In the genomic region with DNA sequence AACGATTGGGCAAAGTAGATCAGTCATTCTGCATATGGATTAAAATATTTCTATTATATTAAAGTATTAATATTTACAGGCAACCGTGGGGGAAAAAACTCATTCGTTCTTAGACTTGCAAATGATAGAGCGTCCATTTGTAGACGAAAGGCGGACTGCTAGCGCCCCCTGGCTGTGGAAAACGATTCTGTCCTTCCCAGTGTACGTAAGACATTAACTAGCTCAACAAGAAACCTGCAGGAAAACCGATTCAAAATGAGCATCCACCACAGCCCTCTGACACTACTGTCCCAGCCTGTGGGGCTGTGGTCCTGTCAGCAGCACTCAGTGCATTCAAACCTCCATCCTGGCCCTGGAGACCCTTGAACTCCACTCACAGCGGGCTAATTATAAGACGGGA, we compare ENCODE assay signal across 7 mouse cellular contexts. TPM values are rescaled to one million over a fixed set of nuclear protein-coding genes. Genes with fewer than 3 reads are reported as not detected.
DNase-seq lines count a peak whose midpoint lies in the region; TF ChIP-seq lines count a peak whose summit lies in the region.

No protein-coding gene starts in this region.

- peak; percentile 44 for DNase-seq in T-cell, adult 2 months (ENCODE audit: low spot score)
- peak; percentile 56 to 78 for DNase-seq in cerebellum, adult 2 months
- peak; percentile 69 to 87 for DNase-seq in frontal cortex, postnatal 10 days (ENCODE audit: low spot score in 2 of 2)
- DNase-seq in hindlimb bud, embryonic 11.5 days (ENCODE audit: extremely low spot score, low read depth, low spot score) = peak; percentile 62
- DNase-seq in left cerebral cortex, postnatal 36 days (ENCODE audit: low spot score in 2 of 2) = peak; percentile 75 to 88
- DNase-seq in spleen, postnatal 4 days (ENCODE audit: low spot score in 2 of 2) = peak; percentile 69 to 90

- no peak for TF ChIP-seq POLR2A in cerebellum, adult 2 months (IDR thresholded peaks at IDR 0.05; ENCODE audit: borderline replicate concordance, insufficient read depth, low read length)
- TF ChIP-seq POLR2A in myocyte (IDR thresholded peaks at IDR 0.05; ENCODE audit: insufficient read length, low read depth) = no peak

- no peaks in the 10 kb centered on the region for H3K79me2 ChIP-seq in myocyte (ENCODE audit: control insufficient read depth, insufficient read depth)

- H3K4me2 ChIP-seq in myocyte (ENCODE audit: low read depth) = peak overlapping the region; percentile 27

- no peaks in the 10 kb centered on the region for H3K4me1 ChIP-seq in cerebellum, adult 2 months (ENCODE audit: control insufficient read depth, insufficient read depth, low read length)

- TF ChIP-seq CTCF in cerebellum, adult 2 months (IDR thresholded peaks at IDR 0.05; ENCODE audit: borderline replicate concordance, insufficient read depth, low read depth, low read length) = peak; percentile 87

- H3ac ChIP-seq in myocyte (ENCODE audit: control insufficient read depth, insufficient read length) = no peak overlapping the region

- no peak overlapping the region for H3K27ac ChIP-seq in cerebellum, adult 2 months (ENCODE audit: insufficient read depth, low read length)

- no peaks in the 10 kb centered on the region for H3K27me3 ChIP-seq in cerebellum, adult 2 months (ENCODE audit: control insufficient read depth, insufficient read depth, low read length)
- H3K27me3 ChIP-seq in myocyte (ENCODE audit: control insufficient read depth, insufficient read depth, insufficient read length) = no peaks in the 10 kb centered on the region

- no peak overlapping the region for H3K4me3 ChIP-seq in cerebellum, adult 2 months (replicated peaks; ENCODE audit: insufficient read depth, low read depth, low read length)
- no peak overlapping the region for H3K4me3 ChIP-seq in myocyte

- H3K36me3 ChIP-seq in myocyte (ENCODE audit: control insufficient read depth, insufficient read depth) = no peaks in the 10 kb centered on the region

- WGBS in cerebellum, adult 2 months = 11% methylated on average over 12 of the region's 12 CpGs

- intact Hi-C loops in left cerebral cortex, postnatal 36 days (cut with DNase I) = loop anchor here (2.0 to 10.0 kb wide), 4 partner anchors 472 to 815 kb away; no protein-coding TSS in a partner anchor

TF ChIP-seq in myocyte, 11 proteins besides CTCF, POLR2A, EP300 and RAD21:
- TF ChIP-seq POLR2AphosphoS2 (IDR thresholded peaks at IDR 0.05; ENCODE audit: insufficient read length, low read depth) (no peak), MYOD1 (IDR thresholded peaks at IDR 0.05; ENCODE audit: control insufficient read depth in 1 of 3, insufficient read length in 2 of 3, low read depth in 2 of 3) (no peak), MYOG (IDR thresholded peaks at IDR 0.05; ENCODE audit: control insufficient read depth in 1 of 3, insufficient read depth in 1 of 3, insufficient read length in 2 of 3, low read depth in 2 of 3) (no peak), TCF12 (IDR thresholded peaks at IDR 0.05; ENCODE audit: insufficient read depth, poor library complexity, severe bottlenecking) (no peak), REST (IDR thresholded peaks at IDR 0.05; ENCODE audit: insufficient read depth, insufficient read length) (no peak), CEBPB (IDR thresholded peaks at IDR 0.05; ENCODE audit: insufficient read depth, poor library complexity, severe bottlenecking) (no peak)

RNA-seq across cellular contexts. Expression of a gene that starts 13.7 kb away (rescaled TPM):
- polyA plus RNA-seq in cerebellum, adult 2 months (2012; rRNA removed) = 11.9 and 14.1 TPM in 2 replicates
- 10 to 100 TPM; 33.5 to 36.6 TPM for total RNA-seq in left cerebral cortex, postnatal 36 days (2021)
- polyA plus RNA-seq in myocyte (2012; fragmentation: generic; extraction: Trizol) = 4.6 TPM

RNA-seq across cellular contexts. Expression of a gene that starts 42.4 kb away (rescaled TPM):
- polyA plus RNA-seq in cerebellum, adult 2 months (2012; rRNA removed) = not detected in 2 replicates
- total RNA-seq in left cerebral cortex, postnatal 36 days (2021) = under 1 TPM in 1 of 2 experiments, not detected in 1; 0.32 TPM
- polyA plus RNA-seq in myocyte (2012; fragmentation: generic; extraction: Trizol) = not detected
